Mouse (Mus musculus): ENCODE results near the gene Fnbp1.
A peak's percentile ranks its signal among the peaks of the same experiment; 100 is the strongest.

Fnbp1 gene

GRCm38 (mm10) chr2:31061868-31062628 is 79.8 kb downstream of the Fnbp1 start:
- no peaks in the 10 kb centered on the region for H3K27me3 ChIP-seq (ENCODE audit: insufficient read depth, low read length)
- H3K36me3 ChIP-seq (ENCODE audit: insufficient read depth, low read length), result peaks cover 48% of the 10 kb centered on the region
- H3K9me3 ChIP-seq (ENCODE audit: low read length), result no peaks in the 10 kb centered on the region
- peaks cover 90% of the 10 kb centered on the region for H3K4me1 ChIP-seq (replicated peaks; ENCODE audit: low read depth, low read length)
- H3K4me3 ChIP-seq (replicated peaks; ENCODE audit: low read length), result peak overlapping the region; percentile 80
- TF ChIP-seq CTCF (conservative IDR thresholded peaks at IDR 0.05; ENCODE audit: low read length) (no peak), POU5F1 (IDR thresholded peaks at IDR 0.05; ENCODE audit: borderline replicate concordance, low read length) (no peak), NANOG (IDR thresholded peaks at IDR 0.05; ENCODE audit: borderline replicate concordance, low read length) (no peak)

GRCm38 (mm10) chr2:31060787-31061730 is 80.7 kb downstream of the Fnbp1 start:
- H3K4me3 ChIP-seq (replicated peaks; ENCODE audit: low read length), result peak overlapping the region; percentile 80
- peaks cover 57% of the 10 kb centered on the region for H3K36me3 ChIP-seq (ENCODE audit: insufficient read depth, low read length)
- peaks cover 82% of the 10 kb centered on the region for H3K4me1 ChIP-seq (replicated peaks; ENCODE audit: low read depth, low read length)
- no peak for TF ChIP-seq NANOG (IDR thresholded peaks at IDR 0.05; ENCODE audit: borderline replicate concordance, low read length)
- TF ChIP-seq CTCF (conservative IDR thresholded peaks at IDR 0.05; ENCODE audit: low read length), result no peak
- no peak for TF ChIP-seq POU5F1 (IDR thresholded peaks at IDR 0.05; ENCODE audit: borderline replicate concordance, low read length)
- no peaks in the 10 kb centered on the region for H3K9me3 ChIP-seq (ENCODE audit: low read length)
- no peaks in the 10 kb centered on the region for H3K27me3 ChIP-seq (ENCODE audit: insufficient read depth, low read length)

DNA sequence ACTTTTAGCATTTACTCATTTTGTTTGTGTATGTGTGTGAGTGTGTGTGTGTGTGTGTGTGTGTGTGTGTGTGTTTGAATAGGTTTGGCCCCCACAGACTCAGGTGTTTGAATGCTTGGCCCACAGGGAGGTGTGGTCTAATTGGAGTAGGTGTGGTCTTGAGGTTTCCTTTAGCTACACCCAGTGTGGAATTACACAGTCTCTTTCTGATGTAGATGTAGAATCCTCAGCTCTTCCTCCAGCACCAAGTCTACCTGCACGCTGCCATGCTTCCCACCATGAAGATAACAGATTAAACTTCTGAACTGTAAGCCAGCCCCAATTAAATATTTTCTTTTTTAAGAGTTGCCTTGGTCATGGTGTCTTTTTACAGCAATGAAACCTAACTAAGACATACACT is 81.5 kb downstream of the Fnbp1 start:
- TF ChIP-seq NANOG (IDR thresholded peaks at IDR 0.05; ENCODE audit: borderline replicate concordance, low read length) (no peak), CTCF (conservative IDR thresholded peaks at IDR 0.05; ENCODE audit: low read length) (no peak), POU5F1 (IDR thresholded peaks at IDR 0.05; ENCODE audit: borderline replicate concordance, low read length) (no peak)
- no peaks in the 10 kb centered on the region for H3K27me3 ChIP-seq (ENCODE audit: insufficient read depth, low read length)
- peak overlapping the region; percentile 80 for H3K4me3 ChIP-seq (replicated peaks; ENCODE audit: low read length)
- peaks cover 75% of the 10 kb centered on the region for H3K4me1 ChIP-seq (replicated peaks; ENCODE audit: low read depth, low read length)
- H3K36me3 ChIP-seq (ENCODE audit: insufficient read depth, low read length), result peaks cover 59% of the 10 kb centered on the region
- no peaks in the 10 kb centered on the region for H3K9me3 ChIP-seq (ENCODE audit: low read length)

GRCm38 (mm10) chr2:31058443-31058842 is 83.4 kb downstream of the Fnbp1 start:
- peaks cover 59% of the 10 kb centered on the region for H3K4me1 ChIP-seq (replicated peaks; ENCODE audit: low read depth, low read length)
- no peak for TF ChIP-seq NANOG (IDR thresholded peaks at IDR 0.05; ENCODE audit: borderline replicate concordance, low read length)
- TF ChIP-seq CTCF (conservative IDR thresholded peaks at IDR 0.05; ENCODE audit: low read length), result no peak
- no peak for TF ChIP-seq POU5F1 (IDR thresholded peaks at IDR 0.05; ENCODE audit: borderline replicate concordance, low read length)
- no peaks in the 10 kb centered on the region for H3K27me3 ChIP-seq (ENCODE audit: insufficient read depth, low read length)
- H3K4me3 ChIP-seq (replicated peaks; ENCODE audit: low read length), result 0 out of 2 replicates have a peak overlapping the region, but pooled peaks have one; percentile 11
- H3K9me3 ChIP-seq (ENCODE audit: low read length), result no peaks in the 10 kb centered on the region
- H3K36me3 ChIP-seq (ENCODE audit: insufficient read depth, low read length), result peaks cover 65% of the 10 kb centered on the region

GRCm38 (mm10) chr2:31057549-31058177 is 84.1 kb downstream of the Fnbp1 start:
- Histone ChIP-seq H3K9me3 (ENCODE audit: low read length) (no peaks in the 10 kb centered on the region), H3K4me3 (replicated peaks; ENCODE audit: low read length) (0 out of 2 replicates have a peak overlapping the region, but pooled peaks have one; percentile 11), H3K27me3 (ENCODE audit: insufficient read depth, low read length) (no peaks in the 10 kb centered on the region), H3K4me1 (replicated peaks; ENCODE audit: low read depth, low read length) (peaks cover 54% of the 10 kb centered on the region), H3K36me3 (ENCODE audit: insufficient read depth, low read length) (peaks cover 71% of the 10 kb centered on the region)
- TF ChIP-seq NANOG (IDR thresholded peaks at IDR 0.05; ENCODE audit: borderline replicate concordance, low read length) (peak; percentile 37), CTCF (conservative IDR thresholded peaks at IDR 0.05; ENCODE audit: low read length) (no peak), POU5F1 (IDR thresholded peaks at IDR 0.05; ENCODE audit: borderline replicate concordance, low read length) (no peak)

- H3K4me3 ChIP-seq (replicated peaks; ENCODE audit: low read length), result no peak overlapping the region
- no peaks in the 10 kb centered on the region for H3K9me3 ChIP-seq (ENCODE audit: low read length)
- peaks cover 54% of the 10 kb centered on the region for H3K4me1 ChIP-seq (replicated peaks; ENCODE audit: low read depth, low read length)
- peaks cover 77% of the 10 kb centered on the region for H3K36me3 ChIP-seq (ENCODE audit: insufficient read depth, low read length)
- TF ChIP-seq NANOG (IDR thresholded peaks at IDR 0.05; ENCODE audit: borderline replicate concordance, low read length) (no peak), CTCF (conservative IDR thresholded peaks at IDR 0.05; ENCODE audit: low read length) (peak; percentile 83)
- no peaks in the 10 kb centered on the region for H3K27me3 ChIP-seq (ENCODE audit: insufficient read depth, low read length)
Measured at GRCm38 (mm10) chr2:31056070-31056469, 85.7 kb downstream of the Fnbp1 start.

DNA sequence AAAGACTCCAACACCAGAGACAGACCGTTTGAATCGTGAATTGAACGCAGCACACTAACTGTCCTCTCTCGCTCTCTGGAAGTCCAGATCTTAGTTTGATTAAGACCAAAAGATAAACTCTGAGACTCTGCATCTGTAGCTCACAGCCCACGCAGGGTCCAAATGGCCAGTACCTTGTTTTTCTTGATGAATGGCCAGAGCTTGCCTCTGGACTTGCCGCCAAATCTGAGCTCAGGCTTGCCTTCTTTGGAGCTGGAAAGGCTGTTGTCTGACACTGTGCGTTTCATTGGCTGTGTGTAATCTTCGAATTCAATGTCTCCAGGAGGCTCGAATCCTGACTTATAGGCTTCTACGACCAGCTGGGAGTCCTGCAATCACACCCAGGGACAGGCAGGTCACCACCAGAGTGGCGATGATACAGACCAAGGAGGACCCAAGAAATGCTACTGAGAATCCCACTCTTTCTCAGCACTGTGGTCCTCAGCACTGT is 87.9 kb downstream of the Fnbp1 start:
- TF ChIP-seq CTCF (conservative IDR thresholded peaks at IDR 0.05; ENCODE audit: low read length) (no peak), POU5F1 (IDR thresholded peaks at IDR 0.05; ENCODE audit: borderline replicate concordance, low read length) (no peak), NANOG (IDR thresholded peaks at IDR 0.05; ENCODE audit: borderline replicate concordance, low read length) (no peak)
- H3K9me3 ChIP-seq (ENCODE audit: low read length), result no peaks in the 10 kb centered on the region
- no peak overlapping the region for H3K4me3 ChIP-seq (replicated peaks; ENCODE audit: low read length)

GRCm38 (mm10) chr2:31053426-31053825 is 88.4 kb downstream of the Fnbp1 start:
- TF ChIP-seq CTCF (conservative IDR thresholded peaks at IDR 0.05; ENCODE audit: low read length), result no peak
- no peak for TF ChIP-seq NANOG (IDR thresholded peaks at IDR 0.05; ENCODE audit: borderline replicate concordance, low read length)
- no peak for TF ChIP-seq POU5F1 (IDR thresholded peaks at IDR 0.05; ENCODE audit: borderline replicate concordance, low read length)
- Histone ChIP-seq H3K9me3 (ENCODE audit: low read length) (no peaks in the 10 kb centered on the region), H3K4me1 (replicated peaks; ENCODE audit: low read depth, low read length) (peaks cover 38% of the 10 kb centered on the region), H3K36me3 (ENCODE audit: insufficient read depth, low read length) (peaks cover 98% of the 10 kb centered on the region), H3K27me3 (ENCODE audit: insufficient read depth, low read length) (no peaks in the 10 kb centered on the region), H3K4me3 (replicated peaks; ENCODE audit: low read length) (no peak overlapping the region)

More for the DNA sequence above, 87.9 kb downstream of the Fnbp1 start:
- Histone ChIP-seq H3K36me3 (ENCODE audit: insufficient read depth, low read length) (peaks cover 97% of the 10 kb centered on the region), H3K27me3 (ENCODE audit: insufficient read depth, low read length) (no peaks in the 10 kb centered on the region), H3K4me1 (replicated peaks; ENCODE audit: low read depth, low read length) (peaks cover 42% of the 10 kb centered on the region)

Data from E14TG2a.4 (cell line).